Mouse (Mus musculus): Measurements from ENCODE around the gene Gpnmb. TPM values are rescaled to one million over a fixed set of nuclear protein-coding genes. Genes with fewer than 3 reads are reported as not detected.
A peak's percentile ranks its signal among the peaks of the same experiment; 100 is the strongest.

The Gpnmb gene
- under 1 TPM; 0.43 to 0.89 TPM for total RNA-seq (2021)

GRCm38 (mm10) chr6:49036275-49037267 lies at the start of gene Gpnmb:
Gene Gpnmb, plus strand, starts transcription at chr6:49036546.
- peak; percentile 4 to 13 for DNase-seq
- intact Hi-C loops (cut with DNase I) = no loop called here

- intact Hi-C loops (cut with DNase I) = no loop called here
- no peak for DNase-seq
Observed at GRCm38 (mm10) chr6:48989971-48990370, 46.4 kb upstream of the Gpnmb start.

- no peak for DNase-seq
- intact Hi-C loops (cut with DNase I) = no loop called here
Observed at GRCm38 (mm10) chr6:48991991-48992390, 44.4 kb upstream of the Gpnmb start.

GRCm38 (mm10) chr6:48998186-48998585 lies 38.2 kb upstream of the Gpnmb start:
- intact Hi-C loops (cut with DNase I) = no loop called here
- no peak for DNase-seq

- intact Hi-C loops (cut with DNase I) = no loop called here
- no peak for DNase-seq
Observed at GRCm38 (mm10) chr6:48998796-48999195, 37.5 kb upstream of the Gpnmb start.

- intact Hi-C loops (cut with DNase I) = no loop called here
- DNase-seq = no peak
Observed at GRCm38 (mm10) chr6:49003381-49003780, 33.0 kb upstream of the Gpnmb start.

- DNase-seq = peak; percentile 54 to 59
- intact Hi-C loops (cut with DNase I) = no loop called here
Observed at GRCm38 (mm10) chr6:49007981-49008380, 28.4 kb upstream of the Gpnmb start.

- intact Hi-C loops (cut with DNase I) = no loop called here
- no peak for DNase-seq
Observed at GRCm38 (mm10) chr6:49008420-49009160, 27.8 kb upstream of the Gpnmb start.

- DNase-seq = no peak
- intact Hi-C loops (cut with DNase I) = no loop called here
Observed at GRCm38 (mm10) chr6:49009161-49009555, 27.2 kb upstream of the Gpnmb start.

- intact Hi-C loops (cut with DNase I) = no loop called here
- DNase-seq = no peak
Observed at GRCm38 (mm10) chr6:49009665-49010064, 26.7 kb upstream of the Gpnmb start.

- no peak for DNase-seq
- intact Hi-C loops (cut with DNase I) = no loop called here
Observed at GRCm38 (mm10) chr6:49011191-49011590, 25.2 kb upstream of the Gpnmb start.

GRCm38 (mm10) chr6:49013023-49013422 lies 23.3 kb upstream of the Gpnmb start:
- intact Hi-C loops (cut with DNase I) = no loop called here
- no peak for DNase-seq

GRCm38 (mm10) chr6:49013458-49013857 lies 22.9 kb upstream of the Gpnmb start:
- no peak for DNase-seq
- intact Hi-C loops (cut with DNase I) = no loop called here

- no peak for DNase-seq
- intact Hi-C loops (cut with DNase I) = no loop called here
Observed at GRCm38 (mm10) chr6:49017150-49017549, 19.2 kb upstream of the Gpnmb start.

- DNase-seq = no peak
- intact Hi-C loops (cut with DNase I) = no loop called here
Observed at GRCm38 (mm10) chr6:49019341-49019740, 17.0 kb upstream of the Gpnmb start.

GRCm38 (mm10) chr6:49021141-49022012 lies 15.0 kb upstream of the Gpnmb start:
- no peak for DNase-seq
- intact Hi-C loops (cut with DNase I) = no loop called here

- intact Hi-C loops (cut with DNase I) = no loop called here
- DNase-seq = no peak
Observed at GRCm38 (mm10) chr6:49022384-49022783, 14.0 kb upstream of the Gpnmb start.

- DNase-seq = no peak
- intact Hi-C loops (cut with DNase I) = no loop called here
Observed at GRCm38 (mm10) chr6:49023315-49023714, 13.0 kb upstream of the Gpnmb start.

GRCm38 (mm10) chr6:49025290-49025689 lies 11.1 kb upstream of the Gpnmb start:
- intact Hi-C loops (cut with DNase I) = no loop called here
- no peak for DNase-seq

- no peak for DNase-seq
- intact Hi-C loops (cut with DNase I) = no loop called here
Observed at GRCm38 (mm10) chr6:49026496-49026895, 9.8 kb upstream of the Gpnmb start.

GRCm38 (mm10) chr6:49028019-49028418 lies 8.3 kb upstream of the Gpnmb start:
- intact Hi-C loops (cut with DNase I) = no loop called here
- no peak for DNase-seq

All from heart, postnatal 36 days (tissue).